Mouse (Mus musculus) embryonic stem cell, embryonic (primary cell): ENCODE data around the gene D330045A20Rik.

Experiments
- CTCF ChIA-PET, 4 experiments: fragments of 300-600 bp in 2 of 4; fragments of 350-600 bp in 2 of 4; sonication (Branson Sonifier 250); formaldehyde crosslinking; loops; one replicate each; lab custom pipeline; 2022; ENCODE audit warnings: inconsistent platforms in 2 of 4; lab: Charles Lee
- POLR2A ChIA-PET, 4 experiments: fragments of 300-600 bp in 2 of 4; fragments of 350-600 bp in 2 of 4; sonication (Branson Sonifier 250); formaldehyde crosslinking; loops; one replicate each; lab custom pipeline; 2022; ENCODE audit warnings: antibody characterized with exemption in 4 of 4, inconsistent platforms in 1 of 4; lab: Charles Lee

Gene D330045A20Rik

DNA sequence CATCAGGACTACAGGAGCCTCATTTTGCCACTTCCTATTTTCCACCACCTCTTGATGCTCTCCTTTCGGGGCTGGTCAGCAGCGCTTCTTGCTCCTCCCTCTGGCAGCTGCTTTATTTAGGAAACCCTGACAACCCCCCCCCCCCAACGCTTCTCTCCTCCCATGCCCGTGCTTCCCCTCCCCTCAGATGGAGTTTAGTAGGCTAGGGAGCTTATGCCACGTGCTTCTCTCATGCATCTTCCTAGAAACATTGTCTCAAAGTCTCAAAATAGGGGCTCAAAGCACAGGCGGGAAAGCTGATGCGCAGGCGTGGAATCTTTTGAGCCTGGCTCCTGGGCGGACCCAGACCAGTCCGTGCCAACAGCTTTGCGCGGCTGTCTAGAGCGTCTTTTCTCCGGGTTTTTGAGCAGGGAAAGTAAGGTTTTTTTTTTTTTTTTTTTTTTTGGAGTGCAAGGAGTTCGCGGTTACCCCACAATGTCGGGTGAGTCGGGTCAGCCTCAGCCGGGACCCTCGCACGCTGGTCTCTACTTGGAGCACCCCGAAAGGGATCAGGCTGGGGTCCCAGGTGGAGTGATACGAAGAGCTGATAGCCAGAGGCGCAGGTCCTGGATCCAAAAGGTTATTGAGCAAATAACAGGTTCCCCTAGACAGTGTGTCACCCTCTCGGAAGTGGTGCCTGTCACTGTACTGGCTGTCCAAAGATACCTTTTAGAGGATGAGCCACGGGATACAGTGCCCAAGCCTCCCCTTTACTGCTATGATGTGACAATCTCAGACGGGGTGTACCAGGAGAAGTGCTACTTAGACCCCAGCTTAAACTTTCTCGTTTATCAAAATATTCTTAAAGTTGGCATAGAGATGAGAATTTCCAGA lies at the start of gene D330045A20Rik:
Gene D330045A20Rik, plus strand, starts transcription at position 346 of the 873 bp plus-strand sequence.
- CTCF ChIA-PET, result interaction anchor here in 1 of 4 experiments (0.8 kb wide), 1 partner anchor 39 kb away, joined by 4 read pairs; no protein-coding TSS in a partner anchor
- POLR2A ChIA-PET, result interaction anchor here in 1 of 4 experiments (0.6 to 1.1 kb wide), 4 partner anchors 8 to 383 kb away, joined by 3 to 4 read pairs (median 3); no protein-coding TSS in a partner anchor

DNA sequence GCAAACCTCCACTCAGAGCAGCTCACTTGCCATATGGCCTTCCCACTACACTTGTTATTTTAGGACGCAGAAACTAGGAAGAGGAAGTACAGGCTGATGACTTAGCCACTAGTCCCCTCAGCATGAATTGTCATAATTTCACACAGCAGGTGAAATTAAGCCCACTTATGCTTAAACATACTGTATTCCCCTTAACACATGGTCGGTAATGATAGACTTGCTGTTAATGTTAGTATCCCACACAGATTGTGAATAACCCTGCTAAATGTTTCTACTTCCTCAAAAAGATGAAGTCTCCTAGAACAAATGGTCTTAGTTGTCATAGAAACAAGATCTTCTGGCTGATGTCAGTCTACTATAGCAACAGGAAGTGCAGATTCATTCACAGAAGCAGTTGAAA lies 47.6 kb upstream of the D330045A20Rik start:
- CTCF ChIA-PET, result no interaction called here
- POLR2A ChIA-PET, result no interaction called here

DNA sequence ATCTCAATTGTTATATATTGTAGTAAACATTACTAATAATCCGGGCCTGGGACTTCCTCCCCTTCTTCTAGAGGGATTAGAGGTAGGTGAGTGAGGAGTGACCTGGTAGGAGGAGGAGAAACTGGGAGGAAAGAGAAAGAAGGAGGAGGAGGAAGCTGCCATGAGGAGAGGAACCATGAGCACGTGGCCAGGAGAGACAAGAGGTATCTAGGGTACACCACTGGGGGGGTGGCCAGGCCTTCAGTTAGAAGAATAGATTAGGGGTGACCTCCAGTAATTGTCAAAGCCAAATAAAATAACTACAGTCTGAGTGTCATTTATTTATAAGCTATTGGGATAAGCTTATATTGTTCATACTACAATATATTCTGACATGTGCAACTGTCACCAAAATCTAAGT lies 45.0 kb upstream of the D330045A20Rik start:
- POLR2A ChIA-PET, result no interaction called here
- CTCF ChIA-PET, result no interaction called here

DNA sequence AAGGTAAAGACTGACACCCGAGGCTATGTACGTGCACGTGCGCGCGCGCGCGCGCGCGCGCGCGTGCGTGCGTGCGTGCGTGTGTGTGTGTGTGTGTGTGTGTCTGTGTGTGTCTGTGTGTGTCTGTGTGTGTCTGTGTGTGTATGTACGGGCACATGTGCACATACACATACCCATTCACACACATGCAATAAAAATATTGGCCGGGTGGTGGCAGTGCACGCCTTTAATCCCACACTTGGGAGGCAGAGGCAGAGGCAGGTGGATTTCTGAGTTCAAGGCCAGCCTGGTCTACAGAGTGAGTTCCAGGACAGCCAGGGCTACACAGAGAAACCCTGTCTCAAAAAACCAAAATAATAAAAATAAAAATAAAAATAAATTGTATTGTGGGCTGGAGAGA lies 39.1 kb upstream of the D330045A20Rik start:
- ChIA-PET CTCF (interaction anchor here in 1 of 4 experiments (1.1 kb wide), 1 partner anchor 39 kb away, joined by 4 read pairs; the partner anchor contains the start of gene D330045A20Rik), POLR2A (interaction anchor here in 2 of 4 experiments (0.7 to 1.1 kb wide), 3 partner anchors 84 to 232 kb away, joined by 3 read pairs; no protein-coding TSS in a partner anchor)

DNA sequence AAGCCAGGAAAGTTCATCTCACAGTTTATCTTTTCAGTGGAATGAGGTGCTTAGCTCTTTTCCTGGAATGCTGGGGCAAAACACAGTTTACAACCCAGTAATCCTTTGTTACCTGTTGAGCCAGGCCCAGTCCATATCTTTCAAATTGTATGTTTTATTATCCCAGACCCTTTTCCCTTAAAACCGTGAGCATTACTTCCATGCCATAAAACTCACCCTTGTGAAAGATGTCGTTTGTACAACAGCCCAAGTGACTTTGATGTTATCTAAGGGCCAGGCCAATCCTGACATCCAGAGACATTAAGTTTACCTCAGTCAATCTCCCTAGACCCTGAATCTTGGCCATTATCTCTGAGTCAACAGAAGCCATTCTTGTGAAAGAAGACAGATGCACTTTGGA lies 23.4 kb upstream of the D330045A20Rik start:
- ChIA-PET POLR2A (no interaction called here), CTCF (no interaction called here)

DNA sequence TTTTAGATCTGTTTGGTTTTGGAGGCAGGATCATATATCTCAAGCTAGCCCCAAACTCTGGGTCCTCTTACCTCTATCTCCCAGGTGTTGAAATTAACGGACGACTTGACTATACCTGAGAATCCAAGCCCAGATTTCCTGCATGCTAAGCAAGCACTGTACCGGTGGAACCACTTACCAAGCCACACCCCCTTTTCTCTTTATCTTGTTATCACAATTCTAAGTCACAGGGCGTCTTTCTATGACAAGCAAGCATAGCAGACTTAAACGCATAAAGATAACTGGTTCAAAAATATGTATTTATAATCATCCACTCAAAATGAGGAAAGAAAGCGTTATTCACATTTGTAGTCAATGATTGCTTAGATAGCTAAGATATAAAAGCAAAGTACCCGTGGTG lies 1.9 kb downstream of the D330045A20Rik start:
- ChIA-PET POLR2A (interaction anchor here in 1 of 4 experiments (0.6 kb wide), 1 partner anchor 11 kb away, joined by 3 read pairs; no protein-coding TSS in a partner anchor), CTCF (no interaction called here)

DNA sequence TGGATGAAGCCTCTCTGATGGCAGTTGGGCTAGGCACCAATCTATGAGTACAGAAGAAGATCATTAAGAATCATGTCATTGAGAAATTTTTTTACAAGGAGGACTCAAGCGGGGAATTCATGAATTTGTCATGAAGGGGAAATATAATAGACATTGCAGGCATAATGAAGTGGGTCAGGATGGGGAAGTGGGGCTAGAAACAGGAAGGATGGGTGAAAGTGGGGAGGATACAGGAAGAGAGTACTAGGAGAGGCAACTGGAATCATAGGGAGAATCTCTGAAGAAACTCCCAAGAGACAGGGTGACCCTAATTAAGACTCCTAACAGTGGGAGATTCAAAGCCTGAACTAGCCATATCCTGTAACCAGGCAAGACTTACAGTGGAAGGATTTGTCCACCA lies 4.8 kb downstream of the D330045A20Rik start:
- ChIA-PET POLR2A (no interaction called here), CTCF (no interaction called here)

DNA sequence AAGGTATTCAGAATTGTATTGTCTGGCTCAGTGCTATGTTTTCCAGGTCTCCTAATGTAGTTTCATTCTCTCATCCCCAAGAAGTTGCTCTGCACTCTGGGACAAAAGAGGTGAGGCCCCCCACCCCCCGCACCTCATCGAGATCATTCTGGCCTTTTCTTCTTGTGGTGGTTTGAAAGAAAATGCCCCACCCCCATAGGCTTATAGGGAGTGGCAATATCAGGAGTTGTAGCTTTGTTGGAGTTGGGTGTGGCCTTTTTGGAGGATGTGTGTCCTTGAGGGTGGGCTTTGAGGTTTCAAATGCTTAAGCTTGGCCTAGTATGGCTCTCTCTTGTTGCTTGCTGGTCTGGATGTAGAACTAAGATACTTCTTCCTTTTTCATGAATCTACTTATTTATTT lies 36.0 kb downstream of the D330045A20Rik start:
- POLR2A ChIA-PET, result interaction anchor here in 2 of 4 experiments (0.6 to 1.2 kb wide), 2 partner anchors 94 to 647 kb away, joined by 4 to 5 read pairs; no protein-coding TSS in a partner anchor
- CTCF ChIA-PET, result no interaction called here

DNA sequence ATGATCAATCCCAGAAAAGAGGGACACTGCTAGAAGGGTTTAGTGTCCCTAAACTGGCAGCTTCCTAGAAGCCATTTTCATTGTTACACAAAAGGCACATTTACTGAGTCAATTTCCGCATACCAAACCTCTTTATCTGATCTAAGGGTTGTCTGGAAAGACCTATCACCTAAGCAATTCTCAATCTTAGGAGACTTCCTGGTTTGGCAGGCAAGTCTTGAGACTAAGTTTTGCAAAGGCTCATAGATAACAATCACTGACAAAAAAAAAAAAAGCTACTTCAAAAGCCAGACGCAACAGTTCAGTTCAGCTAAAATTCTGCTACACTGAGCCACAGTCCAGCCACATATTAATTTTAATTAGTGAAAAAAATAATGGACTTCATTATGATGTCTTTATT lies 39.1 kb downstream of the D330045A20Rik start:
- POLR2A ChIA-PET, result interaction anchor here in 1 of 4 experiments (0.7 kb wide), 1 partner anchor 80 kb away, joined by 4 read pairs; no protein-coding TSS in a partner anchor

DNA sequence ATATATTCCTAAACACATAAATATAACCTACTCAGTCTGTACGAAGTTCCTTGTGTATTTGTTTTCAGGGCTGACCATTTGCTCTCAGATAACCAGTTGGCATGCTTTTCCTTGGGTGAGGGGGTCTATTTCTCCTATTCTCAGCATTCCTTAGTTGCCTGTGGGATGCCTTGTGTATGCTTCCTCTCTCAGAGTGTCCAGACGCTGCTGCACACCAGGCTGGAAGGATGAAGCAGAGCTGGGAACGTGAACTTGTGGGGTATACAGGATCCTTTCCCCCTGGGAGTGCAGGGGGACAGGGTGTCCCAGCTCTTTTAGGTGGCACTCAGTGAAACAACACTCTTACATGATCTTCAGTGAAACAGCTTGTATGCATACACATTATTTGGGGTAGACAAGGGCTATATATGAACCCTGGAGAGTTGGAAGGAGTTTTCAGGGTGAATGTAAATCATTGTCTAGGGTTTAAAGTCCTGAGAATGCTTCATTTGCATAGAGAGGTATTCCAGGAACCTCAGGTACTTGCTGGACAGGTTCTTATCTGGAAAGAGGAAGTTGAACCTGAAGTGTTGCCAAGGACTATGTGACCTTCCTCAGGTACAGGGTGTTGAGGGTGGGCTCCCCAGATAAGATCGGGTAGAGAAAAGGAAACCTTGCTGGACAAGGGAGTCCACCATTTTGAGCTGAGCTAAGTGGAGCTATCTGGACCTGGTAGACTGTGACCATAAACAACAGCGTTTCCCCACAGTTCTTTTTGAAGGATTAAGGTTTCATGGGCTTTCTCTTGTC lies 44.3 kb downstream of the D330045A20Rik start:
- ChIA-PET CTCF (no interaction called here), POLR2A (no interaction called here)

More for the DNA sequence above, 39.1 kb downstream of the D330045A20Rik start:
- CTCF ChIA-PET, result no interaction called here

DNA sequence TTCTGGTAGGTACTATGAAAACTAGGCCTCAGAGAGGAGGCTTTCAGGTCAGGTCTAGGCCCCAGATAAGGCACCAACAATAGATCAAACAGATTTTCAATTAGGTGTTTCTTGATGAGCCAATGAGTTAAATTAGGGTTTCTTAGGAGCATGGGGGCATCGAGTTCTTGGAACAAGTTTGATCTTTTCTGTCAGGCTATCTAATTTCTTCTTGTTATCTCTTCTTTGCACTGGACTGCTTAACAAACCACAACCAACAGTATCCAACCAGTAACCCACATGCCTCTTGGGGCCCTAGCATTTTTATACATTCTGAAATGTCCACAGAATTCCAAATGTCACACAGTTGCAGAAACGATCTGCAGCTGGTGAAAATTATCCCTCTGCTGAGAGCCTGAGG lies 45.6 kb downstream of the D330045A20Rik start:
- CTCF ChIA-PET, result no interaction called here
- POLR2A ChIA-PET, result no interaction called here

DNA sequence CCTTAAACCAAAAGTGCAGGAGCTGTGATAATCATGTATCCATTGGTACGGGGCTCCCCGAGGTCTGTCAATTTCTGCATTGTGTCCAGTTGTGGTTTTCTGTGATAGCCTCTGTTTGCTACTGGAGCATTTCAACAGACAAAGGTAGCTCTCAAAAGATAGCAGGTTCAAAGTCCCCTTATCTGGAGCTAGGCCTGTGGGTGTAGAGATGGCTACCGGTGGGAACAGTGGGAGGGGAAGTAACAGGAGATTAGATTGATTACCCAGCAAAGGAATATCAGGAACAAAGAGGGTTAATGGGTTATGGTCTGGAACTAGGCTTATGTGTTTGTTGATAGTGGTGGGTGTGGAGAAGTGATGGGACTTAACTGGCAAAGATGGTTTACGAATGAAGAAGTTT lies 46.8 kb downstream of the D330045A20Rik start:
- ChIA-PET CTCF (no interaction called here), POLR2A (no interaction called here)

DNA sequence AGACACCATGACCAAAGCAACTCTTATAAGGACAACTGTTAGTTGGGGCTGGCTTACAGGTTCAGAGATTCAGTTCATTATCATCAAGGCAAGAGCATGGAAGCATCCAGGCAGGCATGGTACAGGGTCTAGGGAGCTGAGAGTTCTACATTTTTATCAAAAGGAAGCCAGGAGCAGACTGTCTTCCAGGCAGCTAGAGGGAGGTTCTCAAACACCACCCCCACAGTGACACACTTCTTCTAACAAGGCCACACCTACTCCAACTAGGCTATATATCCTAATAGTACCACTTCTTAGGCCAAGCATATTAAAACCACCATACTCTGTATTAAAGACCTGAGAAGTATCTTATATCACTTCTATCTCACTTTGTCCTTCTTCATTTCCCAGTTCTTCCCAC lies 49.5 kb downstream of the D330045A20Rik start:
- POLR2A ChIA-PET, result no interaction called here

DNA sequence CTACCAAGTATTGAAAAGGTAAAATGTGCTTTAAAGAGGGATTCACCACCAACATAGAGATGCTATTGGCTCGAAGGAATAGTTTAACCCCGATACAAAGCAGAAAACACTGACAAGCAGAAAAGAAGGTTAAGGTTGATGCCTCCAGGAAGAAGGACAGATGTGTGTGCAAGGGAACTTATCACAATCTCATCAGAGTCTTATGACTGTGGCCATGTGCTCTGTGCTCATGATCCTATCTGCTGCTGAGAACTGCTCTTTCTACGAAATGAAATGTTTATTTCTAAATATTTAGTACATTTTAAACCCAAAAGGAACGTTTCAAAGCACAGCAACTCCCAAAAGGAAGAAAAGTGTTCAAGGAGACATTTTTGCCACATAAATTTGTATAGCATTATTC lies 52.1 kb downstream of the D330045A20Rik start:
- ChIA-PET CTCF (no interaction called here), POLR2A (no interaction called here)

More for the DNA sequence above, 49.5 kb downstream of the D330045A20Rik start:
- CTCF ChIA-PET, result no interaction called here

DNA sequence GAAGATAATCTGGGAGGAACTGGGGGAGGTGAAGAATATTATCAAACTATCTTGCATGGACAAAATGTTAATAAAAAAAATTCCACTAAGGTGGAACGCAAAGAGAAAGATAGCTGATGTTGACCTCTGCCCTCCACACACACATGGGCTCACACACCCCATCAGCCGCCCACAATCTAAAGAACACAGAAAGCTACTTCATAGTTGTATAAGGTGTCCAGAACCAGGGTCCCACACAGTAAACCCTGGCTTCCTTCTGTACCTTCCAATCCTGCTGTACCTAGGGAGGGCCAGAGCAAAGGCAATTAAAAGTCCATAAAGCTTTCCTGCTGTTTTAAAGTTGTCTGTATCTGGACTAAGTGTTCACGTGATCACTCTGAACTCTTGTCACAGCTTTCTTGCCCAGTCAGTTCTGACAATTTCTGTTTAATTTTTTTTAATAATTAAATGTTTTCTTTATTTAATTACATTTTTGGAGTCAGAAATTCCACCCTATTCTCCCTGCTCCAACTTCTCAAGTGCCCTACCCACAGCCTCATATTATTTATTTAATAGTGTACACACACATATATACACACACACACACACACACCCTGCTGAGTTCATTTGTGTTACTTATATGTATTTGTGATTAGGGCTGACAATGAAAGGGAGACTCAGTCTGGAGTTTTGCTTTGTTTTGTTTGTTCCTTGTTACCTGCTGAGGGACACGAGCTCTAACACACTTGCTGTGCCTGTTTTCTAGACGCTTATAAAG lies 57.7 kb downstream of the D330045A20Rik start:
- POLR2A ChIA-PET, result no interaction called here
- CTCF ChIA-PET, result interaction anchor here in 1 of 4 experiments (0.7 kb wide), 1 partner anchor 118 kb away, joined by 3 read pairs; no protein-coding TSS in a partner anchor

DNA sequence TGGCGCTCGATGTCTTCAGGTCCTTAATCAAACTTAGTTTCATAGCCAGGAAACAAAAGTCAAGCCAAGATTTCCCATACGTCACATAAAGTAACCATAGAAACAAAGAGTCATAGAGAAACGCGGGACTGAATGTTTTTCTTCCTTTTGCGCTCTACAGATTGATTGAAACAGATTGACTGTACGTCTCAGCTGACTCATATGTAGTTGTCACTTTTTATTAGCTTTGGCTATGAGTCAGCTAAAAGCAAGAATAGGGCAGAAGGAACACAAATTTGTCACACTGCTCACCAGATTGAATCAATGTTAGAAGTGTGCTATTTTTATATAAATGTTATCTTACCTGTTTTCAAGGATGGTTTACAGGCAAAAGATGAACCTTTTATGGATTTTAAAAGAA lies 63.6 kb downstream of the D330045A20Rik start:
- CTCF ChIA-PET, result interaction anchor here in 1 of 4 experiments (0.6 kb wide), 1 partner anchor 143 kb away, joined by 3 read pairs; no protein-coding TSS in a partner anchor
- POLR2A ChIA-PET, result no interaction called here

DNA sequence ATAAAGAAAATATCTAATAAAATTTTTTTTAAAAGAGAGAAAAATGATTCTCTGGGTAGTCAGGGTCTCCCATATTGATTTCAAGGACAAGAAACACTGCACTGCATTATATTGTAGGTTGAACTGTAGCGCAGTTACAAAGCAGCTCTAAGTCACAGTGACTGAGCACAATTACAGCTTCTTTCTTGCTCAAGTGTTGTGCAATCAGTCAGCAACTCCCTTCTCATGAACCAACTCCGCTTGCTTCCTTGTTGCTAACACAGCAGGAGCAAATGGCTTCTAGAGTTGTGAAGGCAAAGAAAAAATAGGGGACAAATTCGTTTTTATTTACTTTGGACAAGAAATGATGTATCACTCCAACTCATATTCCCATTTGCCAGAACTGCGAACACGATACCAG lies 70.3 kb downstream of the D330045A20Rik start:
- CTCF ChIA-PET, result no interaction called here
- POLR2A ChIA-PET, result no interaction called here

DNA sequence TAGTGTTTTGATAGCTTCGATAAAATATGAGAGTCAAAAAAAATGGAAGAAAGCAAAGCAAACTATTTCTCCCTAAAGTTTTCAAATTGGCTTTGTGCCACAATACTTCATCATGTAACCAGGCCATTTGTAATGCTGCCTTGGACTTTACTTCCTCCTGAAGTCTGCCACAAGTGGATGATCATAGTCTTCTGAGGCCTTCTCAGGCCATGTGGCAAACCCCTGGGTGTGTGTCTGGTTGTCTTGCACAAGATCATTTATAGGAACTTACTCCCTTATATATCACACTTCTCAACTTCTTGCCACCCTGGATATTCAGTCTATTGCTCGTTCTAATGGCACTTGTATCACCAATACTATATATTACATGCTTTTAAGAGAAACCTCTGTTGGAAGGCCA lies 71.9 kb downstream of the D330045A20Rik start:
- ChIA-PET CTCF (no interaction called here), POLR2A (no interaction called here)
